8 mouse cellular contexts compared by ENCODE assay signal in genomic region chr11:69802648-69803105, GRCm38 (mm10). TPM values are rescaled to one million over a fixed set of nuclear protein-coding genes. Genes with fewer than 3 reads are reported as not detected.
DNase-seq lines count a peak whose midpoint lies in the region; ATAC-seq and TF ChIP-seq lines count a peak whose summit lies in the region.

No protein-coding gene starts in this region.

- peaks cover 0 to 8% of the 10 kb centered on the region in 2 experiments; a peak in 2 of 4 replicates for H3K36me3 ChIP-seq in MEL (ENCODE audit: control insufficient read depth in 1 of 2, insufficient read depth in 2 of 2, low read length in 2 of 2)
- no peaks in the 10 kb centered on the region for H3K36me3 ChIP-seq in hindbrain, embryonic 12.5 days

- no peak; a peak in 1 of 4 replicates for TF ChIP-seq EP300 in MEL (IDR thresholded peaks at IDR 0.05; ENCODE audit: low read depth in 1 of 2, low read length in 2 of 2)

- peak overlapping the region; percentile 27; the same call in 1 of the 2 replicates for H3K27ac ChIP-seq in MEL (ENCODE audit: control insufficient read depth, low read depth, low read length)
- peak overlapping the region; percentile 74 for H3K27ac ChIP-seq in hindbrain, embryonic 12.5 days

- H3K9me3 ChIP-seq in MEL (replicated peaks; ENCODE audit: insufficient read depth, low read length), result no peaks in the 10 kb centered on the region
- 0 out of 2 replicates have a peak, but pooled peaks cover 3% of the 10 kb centered on the region for H3K9me3 ChIP-seq in hindbrain, embryonic 12.5 days (replicated peaks)

- H3K4me2 ChIP-seq in hindbrain, embryonic 12.5 days (replicated peaks), result peak overlapping the region; percentile 90

- no peaks in the 10 kb centered on the region for H3K27me3 ChIP-seq in MEL (ENCODE audit: control insufficient read depth in 1 of 2, insufficient read depth in 2 of 2, low read length in 2 of 2)
- peaks cover 57% of the 10 kb centered on the region for H3K27me3 ChIP-seq in hindbrain, embryonic 12.5 days

- DNase-seq in MEL (ENCODE audit: low read depth, low spot score), result peak; percentile 93
- DNase-seq in c-Kit-positive CD71-positive TER-119-negative erythroid progenitor cells, embryonic 14.5 days (ENCODE audit: low read depth), result peak; percentile 34
- DNase-seq in frontal cortex, postnatal 25 days (ENCODE audit: low spot score in 2 of 2), result peak; percentile 54 to 60
- DNase-seq in layer of hippocampus, postnatal 25 days (ENCODE audit: extremely low spot score in 1 of 2, low spot score in 1 of 2), result peak; percentile 74 to 80
- peak; percentile 89 for DNase-seq in lung, postnatal 25 days (ENCODE audit: low spot score)
- peak; percentile 64 for DNase-seq in retina, postnatal 7 days (ENCODE audit: low read depth, low spot score)
- DNase-seq in urinary bladder, postnatal 25 days (ENCODE audit: low spot score), result peak; percentile 80

- peak; percentile 3; the same call in 1 of the 2 replicates for ATAC-seq in hindbrain, embryonic 12.5 days (ENCODE audit: low FRiP score)

- peaks cover 5 to 19% of the 10 kb centered on the region in 2 experiments; a peak in 3 of 4 replicates for H3K4me1 ChIP-seq in MEL (ENCODE audit: control insufficient read depth in 1 of 2, insufficient read depth in 2 of 2, low read length in 2 of 2)
- peaks cover 60% of the 10 kb centered on the region for H3K4me1 ChIP-seq in hindbrain, embryonic 12.5 days

- peak; percentile 50 to 56; a peak in 2 of 4 replicates for TF ChIP-seq POLR2A in MEL (IDR thresholded peaks at IDR 0.05; ENCODE audit: control insufficient read depth in 1 of 2, insufficient read depth in 1 of 2, low read depth in 1 of 2, low read length in 2 of 2, poor library complexity in 1 of 2)

- TF ChIP-seq RAD21 in MEL (IDR thresholded peaks at IDR 0.05; ENCODE audit: low read depth, low read length), result no peak

- peak overlapping the region; percentile 78 for H3K9ac ChIP-seq in MEL (ENCODE audit: control insufficient read depth, low read depth, low read length, poor library complexity, severe bottlenecking)
- peak overlapping the region; percentile 73 for H3K9ac ChIP-seq in hindbrain, embryonic 12.5 days

- H3K4me3 ChIP-seq in MEL (ENCODE audit: control insufficient read depth in 1 of 2, insufficient read depth in 1 of 2, low read depth in 2 of 2, low read length in 2 of 2), result peak overlapping the region; percentile 70 to 89
- H3K4me3 ChIP-seq in hindbrain, embryonic 12.5 days, result peak overlapping the region; percentile 53

- peaks cover 8% of the 10 kb centered on the region; the same call in 1 of the 2 replicates for H3K79me2 ChIP-seq in MEL (ENCODE audit: control insufficient read depth, insufficient read depth, low read length, poor library complexity)

- no peak for TF ChIP-seq CTCF in MEL (IDR thresholded peaks at IDR 0.05 in 2 of 3, conservative IDR thresholded peaks at IDR 0.05 in 1 of 3; ENCODE audit: control insufficient read depth in 1 of 3, insufficient read depth in 1 of 3, low read depth in 2 of 3, low read length in 3 of 3, poor library complexity in 1 of 3, severe bottlenecking in 1 of 3)

- under 1% methylated on average over 33 of the region's 33 CpGs for WGBS in hindbrain, embryonic 12.5 days

TF ChIP-seq in MEL, 35 proteins besides CTCF, POLR2A, EP300 and RAD21:
- TF ChIP-seq CHD1 (IDR thresholded peaks at IDR 0.05; ENCODE audit: low read depth, low read length) (no peak), BHLHE40 (IDR thresholded peaks at IDR 0.05; ENCODE audit: borderline replicate concordance, low read depth, low read length) (no peak), KAT2A (conservative IDR thresholded peaks at IDR 0.05; ENCODE audit: low read depth, low read length) (no peak; the same call in 1 of the 2 replicates), ZMIZ1 (IDR thresholded peaks at IDR 0.05; ENCODE audit: low read depth, low read length) (peak; percentile 86), UBTF (IDR thresholded peaks at IDR 0.05; ENCODE audit: borderline replicate concordance, insufficient read depth, low read depth, low read length) (peak; percentile 92; the same call in 1 of the 2 replicates), NELFE (IDR thresholded peaks at IDR 0.05; ENCODE audit: low read depth, low read length) (peak; percentile 53), MAZ (IDR thresholded peaks at IDR 0.05; ENCODE audit: low read depth, low read length) (peak; percentile 97), HCFC1 (IDR thresholded peaks at IDR 0.05; ENCODE audit: low read depth, low read length) (peak; percentile 63; the same call in 1 of the 2 replicates), POLR2AphosphoS2 (IDR thresholded peaks at IDR 0.05; ENCODE audit: low read length) (peak; percentile 73), MXI1 (IDR thresholded peaks at IDR 0.05; ENCODE audit: low read depth, low read length) (peak; percentile 78), TCF12 (IDR thresholded peaks at IDR 0.05; ENCODE audit: low read depth, low read length) (peak; percentile 49; the same call in 1 of the 2 replicates), MAFK (IDR thresholded peaks at IDR 0.05; ENCODE audit: borderline replicate concordance, low read depth, low read length) (no peak), ZC3H11A (IDR thresholded peaks at IDR 0.05; ENCODE audit: low read depth, low read length) (no peak), SIN3A (IDR thresholded peaks at IDR 0.05; ENCODE audit: low read length) (peak; percentile 35; the same call in 1 of the 2 replicates), MAX (IDR thresholded peaks at IDR 0.05; ENCODE audit: low read length) (0 out of 2 replicates have a peak, but pooled peaks have one; percentile 18), ETS1 (IDR thresholded peaks at IDR 0.05; ENCODE audit: low read depth, low read length) (peak; percentile 3; the same call in 1 of the 2 replicates), GABPA (IDR thresholded peaks at IDR 0.05; ENCODE audit: low read depth, low read length) (0 out of 2 replicates have a peak, but pooled peaks have one; percentile 9)
TF ChIP-seq in MEL: peak in this region for 12.

RNA-seq across cellular contexts. Expression of gene Fgf11, which starts 1.0 kb away (rescaled TPM):
- 4.8 and 5.1 TPM in 2 replicates for total RNA-seq in MEL (2012; rRNA removed)
- 10 to 100 TPM in 1 of 2 experiments, not detected in 1; 26.8 TPM for polyA plus RNA-seq in MEL (2012; ENCODE audit: insufficient read depth in 1 of 2, insufficient read length in 2 of 2, low read depth in 1 of 2, low replicate concordance in 2 of 2, missing spikeins in 1 of 2)
- 3.7 and 4.2 TPM in 2 replicates for polyA plus RNA-seq in hindbrain, embryonic 12.5 days (2016; fragmentation: Nextera tagmentation; extraction: Ambion mirVana)
- 10 to 100 TPM; 28.3 to 33.3 TPM for total RNA-seq in layer of hippocampus, postnatal 25 days (2021)

RNA-seq across cellular contexts. Expression of gene Tmem102, which starts 2.7 kb away (rescaled TPM):
- total RNA-seq in MEL (2012; rRNA removed), result 0.29 and 0.31 TPM in 2 replicates
- polyA plus RNA-seq in MEL (2012; ENCODE audit: insufficient read depth in 1 of 2, insufficient read length in 2 of 2, low read depth in 1 of 2, low replicate concordance in 2 of 2, missing spikeins in 1 of 2), result 1 to 10 TPM in 1 of 2 experiments, not detected in 1; 2.4 TPM
- polyA plus RNA-seq in hindbrain, embryonic 12.5 days (2016; fragmentation: Nextera tagmentation; extraction: Ambion mirVana), result 1.6 and 2.4 TPM in 2 replicates
- total RNA-seq in layer of hippocampus, postnatal 25 days (2021), result not detected

RNA-seq across cellular contexts. Expression of gene Chrnb1, which starts 6.9 kb away (rescaled TPM):
- 0.31 and 0.33 TPM in 2 replicates for total RNA-seq in MEL (2012; rRNA removed)
- polyA plus RNA-seq in MEL (2012; ENCODE audit: insufficient read depth in 1 of 2, insufficient read length in 2 of 2, low read depth in 1 of 2, low replicate concordance in 2 of 2, missing spikeins in 1 of 2), result 1 to 10 TPM in 1 of 2 experiments, not detected in 1; 1.6 TPM
- 3.0 and 5.9 TPM in 2 replicates for polyA plus RNA-seq in hindbrain, embryonic 12.5 days (2016; fragmentation: Nextera tagmentation; extraction: Ambion mirVana)
- 1 to 10 TPM in 1 of 2 experiments, under 1 TPM in 1; 0.79 to 1.1 TPM for total RNA-seq in layer of hippocampus, postnatal 25 days (2021)

RNA-seq across cellular contexts. Expression of gene Gm39566, which starts 12.4 kb away (rescaled TPM):
- total RNA-seq in MEL (2012; rRNA removed), result 0.04 TPM in 1 of 2 replicates, not detected in the other
- not detected for polyA plus RNA-seq in MEL (2012; ENCODE audit: insufficient read depth in 1 of 2, insufficient read length in 2 of 2, low read depth in 1 of 2, low replicate concordance in 2 of 2, missing spikeins in 1 of 2)
- not detected in 2 replicates for polyA plus RNA-seq in hindbrain, embryonic 12.5 days (2016; fragmentation: Nextera tagmentation; extraction: Ambion mirVana)
- not detected for total RNA-seq in layer of hippocampus, postnatal 25 days (2021)

RNA-seq across cellular contexts. Expression of gene Spem2, which starts 15.6 kb away (rescaled TPM):
- total RNA-seq in MEL (2012; rRNA removed), result not detected in 2 replicates
- not detected for polyA plus RNA-seq in MEL (2012; ENCODE audit: insufficient read depth in 1 of 2, insufficient read length in 2 of 2, low read depth in 1 of 2, low replicate concordance in 2 of 2, missing spikeins in 1 of 2)
- polyA plus RNA-seq in hindbrain, embryonic 12.5 days (2016; fragmentation: Nextera tagmentation; extraction: Ambion mirVana), result 0.14 TPM in 1 of 2 replicates, not detected in the other
- not detected for total RNA-seq in layer of hippocampus, postnatal 25 days (2021)

Comparison
In these comparisons a context has a peak if more than half of its experiments do, and no peak if none do; other contexts are left out.
1. Peak in every context shown above with its lines: DNase-seq, ATAC-seq, H3K4me3 ChIP-seq and H3K27ac ChIP-seq.
2. DNase-seq: peak in every context shown above with its lines; median percentile 93 in MEL; 89 in lung, postnatal 25 days; 80 in urinary bladder, postnatal 25 days; 77 in layer of hippocampus, postnatal 25 days; 64 in retina, postnatal 7 days; 57 in frontal cortex, postnatal 25 days; 34 in c-Kit-positive CD71-positive TER-119-negative erythroid progenitor cells, embryonic 14.5 days.